Mouse (Mus musculus) testis, postnatal 14 days (tissue): Measurements from ENCODE around the gene Dkc1.

ENCODE experiments used
- DNase-seq: peaks from one replicate; pipeline ENCODE4 v3.0.0; 2021; ENCODE audit warnings: low spot score

Dkc1 gene

DNA sequence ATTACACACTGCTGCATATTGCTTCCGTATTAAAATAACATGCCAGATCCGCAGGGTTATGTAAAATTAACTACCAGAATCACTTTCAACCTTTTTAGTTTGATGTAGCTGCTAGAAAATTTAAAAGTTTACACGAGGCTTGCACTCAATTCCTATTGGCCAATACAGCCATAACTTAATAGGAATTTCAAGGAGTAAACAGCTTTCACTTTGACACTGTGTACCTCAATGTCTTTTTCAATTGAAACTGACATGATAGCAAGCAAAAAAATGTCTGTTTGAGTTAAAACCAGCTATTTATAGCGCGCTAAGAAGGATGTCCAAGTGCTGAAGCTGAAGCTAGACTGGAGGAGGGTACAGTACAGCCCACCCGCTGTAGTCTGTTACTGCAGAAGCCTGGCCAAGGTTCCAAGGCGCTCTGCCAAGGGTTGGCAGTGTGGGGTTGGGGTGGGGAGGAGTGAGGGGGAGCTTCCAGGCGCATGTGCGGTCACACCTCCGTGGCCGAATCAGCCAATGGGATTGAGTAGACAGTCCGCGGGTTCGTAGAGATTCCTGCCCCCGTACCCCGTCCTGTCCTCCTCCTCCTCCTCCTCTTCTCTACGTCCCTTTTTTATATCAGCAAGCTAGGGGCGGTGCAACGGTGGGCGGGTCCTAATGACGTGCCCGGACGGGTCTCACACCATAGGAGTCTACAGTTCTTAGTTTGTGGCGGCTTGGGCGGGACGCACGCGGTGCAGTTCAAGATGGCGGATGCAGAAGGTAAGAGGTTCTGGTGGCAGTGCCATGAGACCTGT, at the start of gene Dkc1:
Gene Dkc1, plus strand, starts transcription at position 486 of the 794 bp plus-strand sequence.
- DNase-seq = peak; percentile 90

DNA sequence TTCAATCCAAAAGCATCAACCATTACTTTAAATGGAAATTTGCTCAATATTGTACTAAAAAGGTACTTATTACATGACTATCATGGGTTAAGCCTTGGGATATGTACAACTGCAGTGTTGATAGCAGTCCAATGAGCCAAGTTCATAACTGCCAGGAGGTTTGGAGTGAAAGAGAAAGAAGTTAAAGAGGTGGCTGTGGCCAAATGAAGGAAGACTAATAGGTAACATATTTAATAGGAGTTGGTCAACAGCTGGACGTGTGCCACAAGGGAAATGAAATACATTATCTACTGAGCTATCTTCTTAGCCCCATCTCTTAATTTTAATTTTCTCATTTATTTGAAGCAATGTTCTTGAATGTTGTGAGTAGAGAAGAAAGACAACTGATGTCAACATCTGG, 49.7 kb upstream of the Dkc1 start:
- DNase-seq = no peak

DNA sequence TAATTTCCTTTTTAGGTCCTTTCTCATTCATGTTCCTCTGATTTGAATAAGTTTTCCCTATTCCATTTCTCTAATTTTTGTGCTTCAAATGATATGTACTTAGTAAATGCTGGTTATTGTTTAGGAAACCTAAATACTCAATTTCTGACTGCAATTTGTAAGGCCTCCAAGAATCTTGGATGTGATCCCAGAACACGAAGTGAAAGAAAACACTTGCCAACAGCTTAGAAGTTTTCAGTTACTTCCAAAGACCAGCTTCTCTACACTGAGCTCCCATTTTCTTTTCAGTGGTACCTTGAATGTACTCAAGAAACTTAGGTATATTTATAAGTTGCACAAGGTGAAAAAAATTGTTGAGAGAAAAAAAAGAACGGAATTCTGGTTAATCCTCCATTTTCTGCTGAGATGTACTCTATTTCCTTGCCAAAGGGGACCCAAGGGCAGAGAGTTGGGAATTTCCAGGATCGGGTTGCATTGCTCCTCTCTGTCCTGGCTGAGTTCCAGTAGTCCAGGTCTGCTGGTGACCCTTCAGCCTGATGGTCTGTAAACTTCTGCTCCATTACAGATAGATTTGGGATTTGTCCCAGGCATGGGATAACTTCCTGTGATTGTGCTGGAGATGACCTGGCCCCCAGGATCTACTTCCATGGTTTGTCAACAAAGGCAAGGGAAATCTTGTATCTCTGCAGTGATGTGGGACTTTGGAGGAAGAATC, 48.6 kb upstream of the Dkc1 start:
- DNase-seq = no peak

DNA sequence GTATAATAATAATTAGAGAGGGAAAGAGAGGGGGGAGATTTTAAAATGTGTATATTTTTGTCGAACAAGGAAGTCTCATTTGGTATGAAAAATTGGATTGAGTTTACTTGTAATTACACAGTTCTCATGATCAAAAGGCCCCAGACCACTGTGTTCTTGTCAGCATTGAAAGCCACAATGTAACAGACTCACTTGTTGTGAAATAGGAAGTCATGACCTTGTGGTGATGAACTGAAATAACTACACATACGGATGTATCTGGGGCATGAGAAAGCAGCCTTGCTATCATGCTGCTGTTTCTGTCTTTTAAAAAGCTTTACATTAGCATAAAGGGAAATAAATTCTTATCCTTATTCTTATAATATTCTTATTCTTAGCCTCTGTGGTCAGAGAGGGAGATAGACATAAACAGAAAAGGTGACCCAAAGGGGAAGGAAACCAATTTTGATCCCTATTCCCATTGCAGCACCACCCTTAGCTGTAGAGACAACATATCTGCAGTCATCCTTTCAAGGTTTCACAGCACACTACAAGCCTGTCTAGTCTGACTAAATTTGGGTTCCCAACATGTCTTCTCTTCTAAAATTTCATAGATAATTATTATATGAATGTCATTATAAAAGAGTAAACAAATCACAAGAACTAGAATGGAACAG, 39.4 kb upstream of the Dkc1 start:
- no peak for DNase-seq

DNA sequence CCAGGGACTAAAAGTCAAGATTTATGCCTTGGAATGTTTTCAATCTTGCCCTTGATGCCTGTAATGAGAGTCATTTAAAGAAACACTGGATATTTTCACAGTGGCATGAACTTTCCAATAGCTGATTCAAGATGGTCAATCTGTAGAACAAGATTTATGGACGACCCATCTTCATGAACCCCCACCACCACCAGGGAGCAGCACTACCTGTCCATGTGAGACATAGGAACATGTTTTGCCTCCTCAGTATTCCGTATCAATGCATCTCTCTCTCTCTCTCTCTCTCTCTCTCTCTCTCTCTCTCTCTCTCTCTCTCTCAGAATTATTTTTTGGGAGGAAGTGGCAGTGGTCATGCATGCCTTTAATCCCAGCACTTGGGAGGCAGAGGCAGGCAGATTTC, 13.3 kb upstream of the Dkc1 start:
- no peak for DNase-seq

DNA sequence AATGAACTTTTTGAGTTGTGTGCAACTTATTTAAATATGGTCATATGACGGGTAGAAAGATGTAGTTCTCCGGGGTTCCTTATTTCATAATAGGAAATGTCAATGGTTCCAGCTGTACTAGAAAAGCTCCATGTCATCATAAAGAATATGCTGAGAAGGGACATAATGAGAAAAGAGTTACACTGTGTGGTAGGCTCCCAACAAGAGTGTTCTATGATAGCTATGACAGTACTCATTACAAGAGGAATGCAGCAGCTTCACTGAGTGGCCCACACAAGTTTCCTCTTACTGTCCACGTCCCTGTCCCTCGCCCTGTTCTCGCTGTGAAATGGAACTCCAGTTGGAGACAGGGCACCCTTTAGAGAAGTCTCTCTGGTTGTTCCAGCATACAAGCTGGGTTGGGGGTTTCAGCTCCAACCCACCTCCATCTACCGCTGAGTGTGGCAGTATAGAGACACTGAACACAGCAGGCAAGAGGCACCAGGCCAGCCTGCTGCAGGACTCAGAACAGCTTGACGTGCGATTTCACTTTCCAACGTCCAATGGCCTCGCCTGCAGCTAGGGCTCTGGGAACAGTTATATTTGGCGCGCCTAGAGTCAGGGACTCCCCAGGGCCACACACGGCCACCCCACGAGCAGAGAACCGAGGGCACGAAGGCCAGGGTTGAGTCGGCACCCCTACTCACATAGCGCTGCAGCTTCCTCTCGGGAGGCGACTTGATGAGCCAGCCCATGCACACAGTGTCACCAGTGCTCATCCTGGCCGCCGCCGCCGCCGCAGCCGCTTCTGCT, 11.5 kb upstream of the Dkc1 start:
- DNase-seq = peak; percentile 3

DNA sequence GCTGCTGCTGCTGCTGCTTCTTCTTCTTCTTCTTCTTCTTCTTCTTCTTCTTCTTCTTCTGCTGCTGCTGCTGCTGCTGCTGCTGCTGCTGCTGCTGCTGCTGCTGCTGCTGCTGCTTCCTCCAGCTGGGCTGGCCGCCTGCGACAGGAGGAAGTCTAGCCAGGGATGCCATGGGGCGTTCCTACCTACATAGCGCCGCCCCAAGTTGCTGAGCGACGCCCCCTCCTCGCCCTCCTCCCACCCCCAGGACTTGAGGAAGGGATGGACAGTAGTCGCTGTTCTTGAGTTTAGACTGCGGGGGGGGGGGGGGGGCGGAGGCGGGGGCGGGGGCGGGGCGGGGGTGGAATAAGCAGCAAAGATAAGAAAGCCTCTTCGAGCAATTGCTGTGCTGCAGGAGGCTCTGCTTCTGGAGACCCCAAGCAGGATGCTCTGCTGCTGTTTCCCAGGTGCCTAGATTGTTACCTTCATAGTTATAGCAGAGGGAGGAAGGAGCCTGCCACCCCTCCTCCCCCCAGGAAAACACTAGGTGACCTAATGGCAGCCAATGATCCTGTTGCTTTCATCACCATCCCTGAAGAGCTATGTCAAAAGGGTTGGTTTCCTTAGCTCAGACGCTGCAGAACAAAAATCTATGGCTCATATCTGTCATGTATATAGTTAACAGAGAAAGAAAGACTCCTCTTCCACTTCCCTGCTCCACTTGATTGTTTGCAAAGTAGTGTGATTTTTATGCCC, 10.7 kb upstream of the Dkc1 start, which contains the start of gene Gab3:
Gene Gab3, minus strand, starts transcription at position 685 of the 735 bp plus-strand sequence.
- peak; percentile 39 for DNase-seq

DNA sequence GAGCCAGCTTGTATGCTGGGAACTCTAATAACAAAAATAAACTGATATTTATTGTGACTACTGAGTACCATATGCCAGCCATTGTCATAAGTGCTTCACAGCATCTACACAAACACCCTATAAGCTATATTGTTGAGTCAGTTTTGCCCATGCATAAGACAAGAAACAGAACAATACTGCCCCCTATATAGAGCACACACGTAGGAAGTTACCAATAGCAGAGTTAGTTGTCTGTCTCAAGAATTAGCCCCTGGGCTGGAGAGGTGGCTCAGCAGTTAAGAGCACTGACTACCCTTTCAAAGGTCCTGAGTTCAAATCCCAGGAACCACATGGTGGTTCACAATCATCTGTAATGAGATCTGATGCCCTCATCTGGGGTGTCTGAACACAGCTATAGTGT, 10.0 kb upstream of the Dkc1 start:
- DNase-seq = no peak

DNA sequence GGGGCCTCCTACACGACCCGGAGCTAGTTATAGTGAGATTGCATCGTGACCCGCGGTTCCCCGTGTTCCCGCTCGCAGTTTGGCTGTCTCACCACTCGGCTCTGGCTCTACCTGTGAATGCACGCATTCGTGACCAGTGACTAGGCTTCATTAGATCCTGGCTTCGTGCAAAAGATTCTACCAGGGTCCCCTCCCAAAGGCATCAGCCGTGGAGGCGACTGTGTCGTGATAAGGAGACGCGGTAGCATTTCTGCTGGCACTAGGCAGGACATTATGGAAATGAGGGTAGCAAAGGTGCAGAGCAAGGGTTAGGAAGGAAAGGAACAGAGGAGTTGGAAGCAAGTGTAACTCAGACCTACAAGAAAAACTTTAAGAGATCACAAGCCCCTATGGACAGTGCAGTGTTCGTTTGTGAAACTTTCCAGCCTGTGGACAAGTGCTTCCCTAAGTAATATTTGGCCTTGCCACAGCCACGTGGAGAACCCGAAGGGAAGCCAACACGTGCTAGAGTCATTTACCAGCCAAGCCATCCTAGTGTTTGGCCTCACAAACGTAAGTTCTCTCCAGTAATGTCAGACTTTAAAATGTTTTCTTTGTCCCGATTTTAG, 613 bp downstream of the Dkc1 start:
- peak; percentile 4 for DNase-seq

DNA sequence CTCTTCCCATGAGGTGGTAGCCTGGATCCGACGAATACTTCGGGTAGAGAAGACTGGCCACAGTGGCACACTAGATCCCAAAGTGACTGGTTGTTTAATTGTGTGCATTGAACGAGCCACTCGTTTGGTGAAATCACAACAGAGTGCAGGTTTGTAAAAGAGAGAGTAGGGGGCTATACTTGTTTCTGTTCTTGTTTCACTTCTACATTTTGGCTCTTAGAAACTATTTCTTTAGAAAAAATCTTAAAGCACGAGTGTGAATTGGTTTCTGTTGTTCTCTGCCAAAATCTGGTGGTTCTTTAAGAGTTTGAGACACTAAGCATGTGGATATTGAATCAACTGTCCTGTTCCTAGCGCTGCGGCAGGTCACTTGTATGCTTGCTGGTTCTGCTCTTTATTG, 3.1 kb downstream of the Dkc1 start:
- no peak for DNase-seq

DNA sequence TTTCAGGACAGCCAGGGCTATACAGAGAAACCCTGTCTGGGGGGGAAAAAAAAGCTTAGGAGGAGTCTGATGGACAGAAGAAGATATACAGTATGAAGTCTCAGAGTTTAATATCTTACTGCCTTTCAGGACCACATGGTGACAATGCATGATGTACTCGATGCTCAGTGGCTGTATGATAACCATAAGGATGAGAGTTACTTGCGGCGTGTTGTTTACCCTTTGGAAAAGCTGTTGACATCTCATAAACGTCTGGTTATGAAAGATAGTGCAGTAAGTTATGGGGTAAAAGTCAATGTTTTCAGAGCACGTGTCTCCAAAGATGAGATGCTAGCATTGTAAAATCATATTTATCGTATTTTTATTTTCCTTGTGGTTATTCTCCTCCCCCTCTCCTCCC, 6.6 kb downstream of the Dkc1 start:
- DNase-seq = no peak

DNA sequence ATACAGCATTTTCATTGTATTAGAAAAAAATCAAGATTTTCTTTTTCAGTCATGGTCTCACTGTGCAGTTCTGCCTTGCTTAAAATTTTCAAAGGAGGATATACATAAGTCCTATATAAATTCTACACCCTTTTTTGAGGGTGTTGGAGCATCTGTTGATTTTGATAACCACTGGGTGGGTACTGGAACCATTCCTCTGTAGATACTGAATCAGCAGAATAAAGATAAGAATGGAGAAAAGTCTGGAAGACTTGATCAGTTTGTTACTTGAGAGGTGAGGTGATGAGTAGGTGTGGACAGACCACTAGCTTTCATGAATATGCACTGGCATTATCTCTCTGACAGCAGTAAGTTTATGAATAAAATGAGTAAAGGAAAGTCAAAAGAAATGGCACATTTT, 19.9 kb downstream of the Dkc1 start:
- DNase-seq = no peak

DNA sequence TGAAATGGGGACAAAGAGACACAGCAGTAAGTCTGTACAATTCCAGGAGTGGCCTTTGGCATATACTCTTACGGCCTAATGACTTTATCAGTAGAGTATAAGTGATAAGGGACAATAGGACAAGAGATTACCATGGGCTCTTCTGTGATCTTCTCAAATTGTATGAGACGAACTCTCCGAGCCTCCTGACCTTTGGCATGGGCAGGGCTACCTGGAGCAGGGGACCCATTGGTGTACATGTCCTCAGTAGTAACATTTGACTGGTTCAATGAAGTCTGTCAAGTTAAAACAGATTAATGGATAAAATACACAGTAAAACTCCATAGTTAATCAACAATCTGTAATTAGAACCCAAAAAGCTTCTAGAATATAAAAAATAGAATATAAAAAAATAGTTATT, 30.0 kb downstream of the Dkc1 start:
- no peak for DNase-seq

DNA sequence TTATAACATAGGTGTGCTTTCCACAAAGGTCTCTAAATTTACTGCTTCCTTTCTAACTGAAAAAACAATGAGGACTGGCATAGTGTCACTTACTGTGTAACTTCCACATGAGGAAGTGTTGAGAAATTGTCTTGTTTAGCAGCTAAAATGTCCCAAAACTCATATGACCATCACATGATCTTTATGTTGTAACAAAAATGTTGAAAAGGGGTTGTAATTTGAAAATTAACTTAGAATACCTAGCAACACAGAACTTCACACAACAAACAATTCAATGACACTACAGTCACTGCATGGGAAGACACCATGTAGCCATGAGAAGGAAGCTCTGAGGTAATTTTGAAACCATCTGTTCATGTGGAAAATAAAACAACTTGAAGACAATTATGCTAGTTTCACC, 31.2 kb downstream of the Dkc1 start:
- DNase-seq = no peak

DNA sequence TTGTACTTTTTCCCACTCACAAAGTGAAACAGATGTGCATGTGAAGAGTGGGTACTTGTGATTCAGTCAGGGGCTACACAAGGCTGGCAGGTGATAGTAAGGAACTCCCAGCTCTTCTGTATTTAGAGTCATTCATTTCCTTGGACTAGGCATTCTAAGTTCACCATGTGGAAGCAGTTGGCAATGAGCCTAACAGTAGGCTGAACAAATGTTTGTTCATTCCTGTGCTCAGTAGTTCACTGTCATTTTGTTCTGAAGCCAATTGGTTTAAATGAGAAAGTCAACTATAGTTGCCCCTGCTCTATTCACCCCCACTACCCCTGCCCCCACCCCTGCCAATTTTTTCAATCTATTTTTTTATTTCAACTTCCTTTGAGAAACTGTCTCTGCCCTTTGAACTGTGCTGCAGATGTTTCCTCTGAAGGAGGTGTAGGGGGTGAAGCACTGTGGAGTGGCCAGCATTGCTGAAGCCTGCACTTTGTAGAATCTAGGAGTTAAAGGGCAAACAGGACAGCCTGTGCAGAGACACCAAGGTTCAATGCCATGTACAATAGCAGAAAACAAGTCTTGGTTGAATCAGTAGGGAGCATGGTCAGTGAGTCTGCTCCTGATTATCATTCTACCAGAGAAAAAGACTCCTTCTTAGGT, 32.8 kb downstream of the Dkc1 start:
- no peak for DNase-seq

DNA sequence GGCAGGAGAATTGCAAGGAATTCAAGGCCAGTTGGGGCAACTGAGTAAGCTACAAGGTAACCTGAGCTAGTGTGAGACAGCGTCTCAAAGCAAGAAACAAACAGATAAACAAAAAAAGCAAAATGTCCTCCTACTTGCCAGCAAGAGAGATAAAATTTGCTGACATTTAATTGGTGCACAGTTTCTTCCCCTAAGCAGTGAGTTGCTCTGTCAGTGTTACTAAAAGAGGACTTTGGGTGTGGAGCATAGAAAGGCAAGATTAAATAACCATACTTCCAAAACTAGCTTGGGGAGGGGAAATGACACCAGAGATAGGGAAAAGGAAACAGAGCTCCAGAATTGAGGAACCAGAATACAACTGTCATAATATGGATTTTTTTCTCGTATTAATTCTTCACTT, 33.8 kb downstream of the Dkc1 start:
- DNase-seq = no peak

DNA sequence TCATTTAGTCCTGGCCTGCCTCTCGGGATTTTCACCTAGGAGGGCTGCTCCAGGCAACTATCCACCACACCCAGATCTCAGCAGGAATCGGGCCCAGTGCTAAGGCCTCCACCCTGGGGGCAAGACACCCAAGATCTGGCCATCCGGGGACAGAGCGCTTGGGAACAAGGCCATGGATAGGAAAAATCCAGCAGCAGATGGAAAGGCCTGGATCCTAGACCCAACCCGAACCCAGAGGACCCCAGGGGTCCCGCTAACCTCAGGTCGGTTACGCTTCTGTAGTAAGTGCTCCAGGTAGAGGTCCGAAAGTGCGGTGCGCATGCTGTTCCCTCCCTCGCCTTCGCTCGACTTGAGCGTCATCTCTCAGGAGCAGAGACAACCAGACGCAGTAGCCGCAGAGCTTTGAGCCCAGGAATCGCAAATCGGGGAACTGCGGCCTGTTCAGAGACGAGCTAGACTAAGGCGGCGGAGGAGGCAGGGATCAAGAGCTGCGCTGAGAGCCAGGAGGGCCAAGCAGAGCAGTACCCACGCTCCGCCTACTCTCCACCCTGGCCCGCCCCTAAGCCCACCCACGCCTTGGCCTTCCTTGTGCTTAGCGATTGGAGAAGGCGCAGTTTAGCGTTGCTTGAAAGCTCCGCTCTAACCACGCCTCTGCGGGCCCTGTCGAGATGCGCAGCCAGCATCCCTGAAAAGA, 35.0 kb downstream of the Dkc1 start, which contains the start of gene Mpp1:
Gene Mpp1, minus strand, starts transcription at position 550 of the 694 bp plus-strand sequence.
- DNase-seq = peak; percentile 70

DNA sequence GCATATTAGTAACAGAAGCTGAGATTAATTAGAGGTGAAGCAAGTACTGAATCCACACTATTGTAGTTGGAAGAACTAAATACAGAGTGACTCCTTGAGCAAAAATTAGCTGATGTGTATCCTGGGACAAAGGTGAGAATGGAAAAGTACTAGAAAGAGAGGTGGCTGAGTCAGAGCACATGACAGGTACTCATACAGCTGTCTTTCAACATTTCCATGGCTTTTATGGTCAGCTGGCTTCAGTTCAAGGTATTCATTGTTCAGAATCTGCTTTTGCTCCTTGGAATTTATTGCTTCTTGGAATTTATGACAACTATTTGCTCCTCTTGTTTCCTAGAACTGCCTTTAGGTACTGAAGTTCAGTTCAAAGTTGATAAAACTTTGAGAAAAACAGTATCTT, 41.3 kb downstream of the Dkc1 start:
- DNase-seq = no peak

DNA sequence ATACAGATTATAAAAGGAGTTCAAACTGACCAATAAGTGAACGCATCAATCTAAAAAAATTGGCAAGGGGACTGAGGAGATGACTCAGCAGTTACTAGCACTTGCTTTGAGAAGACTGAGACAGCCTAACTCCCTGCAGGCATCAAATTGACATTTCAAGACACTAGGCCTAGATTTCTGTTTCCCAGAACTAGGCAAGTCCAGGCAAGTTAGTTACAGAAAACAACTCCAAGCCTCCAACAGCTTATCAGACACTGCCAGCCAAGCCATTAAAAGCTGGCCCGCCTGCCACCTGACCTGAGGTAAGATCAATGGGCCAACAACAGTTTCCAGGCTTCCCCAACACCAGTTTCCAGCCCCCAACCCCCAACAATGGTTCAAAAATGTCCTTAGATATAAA, 42.1 kb downstream of the Dkc1 start:
- DNase-seq = no peak

DNA sequence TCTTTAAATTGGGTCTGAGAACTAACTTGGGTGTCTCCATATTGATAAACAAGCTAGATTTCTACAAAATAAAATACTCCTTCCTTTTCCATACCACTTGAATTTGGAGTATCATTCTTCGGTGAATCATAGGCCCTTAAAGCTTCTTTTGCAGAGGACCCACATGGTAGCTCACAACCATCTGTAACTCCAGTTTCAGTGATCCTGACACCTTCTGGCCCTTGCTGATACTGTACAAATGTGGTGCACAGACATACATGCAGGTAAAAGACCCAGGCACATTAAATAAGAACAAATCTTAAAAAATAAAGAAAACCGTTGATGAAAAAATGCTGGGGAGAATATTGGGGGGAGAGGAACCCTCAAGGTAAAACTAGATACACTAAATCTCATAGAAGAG, 42.5 kb downstream of the Dkc1 start:
- no peak for DNase-seq
